Mouse (Mus musculus): ENCODE measurements around the gene Pigs. TPM values are rescaled to one million over a fixed set of nuclear protein-coding genes. Genes with fewer than 3 reads are reported as not detected.

Pigs gene
- polyA plus RNA-seq, 1 experiment from 2014 or later = 33.1 TPM

DNA sequence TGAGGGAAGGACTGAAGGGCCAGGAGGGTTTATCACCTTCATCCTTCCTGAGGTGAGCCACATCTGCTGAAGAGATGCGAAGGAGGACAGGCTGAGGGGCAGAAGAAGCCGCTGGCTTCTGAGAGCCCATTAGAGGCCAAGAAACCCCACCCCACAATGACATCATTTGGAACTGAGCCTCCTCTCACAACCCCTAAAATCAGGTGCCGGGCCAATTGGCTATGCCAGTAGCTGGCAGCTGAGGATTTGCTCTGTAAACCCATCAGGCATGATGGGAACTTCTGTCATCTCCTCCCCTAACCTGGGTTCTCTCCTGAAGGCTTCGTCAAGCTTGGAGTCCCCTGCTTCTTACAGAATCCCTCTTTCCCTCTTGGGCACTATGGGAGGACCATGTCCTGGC is 52.1 kb downstream of the Pigs start:
- no peak for ATAC-seq
- no peak overlapping the region for H3K9ac ChIP-seq (replicated peaks)
- no peak for TF ChIP-seq CTCF (IDR thresholded peaks at IDR 0.05; ENCODE audit: low read depth)
- no peak for TF ChIP-seq EP300 (IDR thresholded peaks at IDR 0.05; ENCODE audit: low read depth)

DNA sequence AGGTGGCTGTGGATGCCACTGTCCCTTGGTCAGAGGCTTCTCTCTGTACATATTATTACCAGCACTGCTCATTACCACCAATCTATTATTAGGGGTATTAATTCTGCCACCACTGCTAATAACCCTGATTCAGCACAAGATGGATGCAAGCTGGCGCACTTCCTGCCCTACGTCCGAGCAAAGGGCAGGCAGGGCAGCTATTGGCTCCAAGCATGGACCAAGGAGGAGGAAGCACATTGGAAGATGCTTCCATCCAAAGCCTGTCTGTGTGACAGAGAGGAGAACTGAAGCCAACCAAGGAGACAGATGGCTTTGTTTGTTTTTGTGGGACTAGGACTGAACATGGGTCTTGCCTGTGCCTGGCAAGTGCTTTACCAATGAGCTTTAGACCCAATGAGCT is 52.8 kb downstream of the Pigs start:
- H3K27me3 ChIP-seq (ENCODE audit: insufficient read depth, low read length) = 0 out of 2 replicates have a peak, but pooled peaks cover 5% of the 10 kb centered on the region
- no peak for DNase-seq
- no peaks in the 10 kb centered on the region for H3K9me3 ChIP-seq (ENCODE audit: low read length)
- no peak for TF ChIP-seq EP300 (IDR thresholded peaks at IDR 0.05; ENCODE audit: low read depth)
- H3K4me3 ChIP-seq (ENCODE audit: low read depth, low read length) = no peak overlapping the region
- WGBS (ENCODE audit: insufficient replicate concordance) = 75% methylated on average over 3 of the region's 3 CpGs
- H3K4me1 ChIP-seq (ENCODE audit: insufficient read depth) = no peaks in the 10 kb centered on the region; the same call in 1 of the 2 replicates
- no peak overlapping the region for H3K9ac ChIP-seq (replicated peaks)
- H3K4me2 ChIP-seq (ENCODE audit: low read depth, low read length) = no peak overlapping the region
- no peaks in the 10 kb centered on the region for H3K36me3 ChIP-seq (replicated peaks; ENCODE audit: insufficient read depth, low read length)
- ATAC-seq = no peak
- H3K27ac ChIP-seq (ENCODE audit: low read depth) = no peak overlapping the region

More for the DNA sequence above, 52.1 kb downstream of the Pigs start:
- H3K4me3 ChIP-seq (ENCODE audit: low read depth, low read length) = no peak overlapping the region
- no peak overlapping the region for H3K27ac ChIP-seq (ENCODE audit: low read depth)
- H3K27me3 ChIP-seq (ENCODE audit: insufficient read depth, low read length) = 0 out of 2 replicates have a peak, but pooled peaks cover 5% of the 10 kb centered on the region
- no peaks in the 10 kb centered on the region; the same call in 1 of the 2 replicates for H3K4me1 ChIP-seq (ENCODE audit: insufficient read depth)
- no peak overlapping the region for H3K4me2 ChIP-seq (ENCODE audit: low read depth, low read length)
- WGBS (ENCODE audit: insufficient replicate concordance) = 70% methylated on average over 4 of the region's 4 CpGs
- DNase-seq = no peak
- H3K36me3 ChIP-seq (replicated peaks; ENCODE audit: insufficient read depth, low read length) = no peaks in the 10 kb centered on the region
- no peaks in the 10 kb centered on the region for H3K9me3 ChIP-seq (ENCODE audit: low read length)

DNA sequence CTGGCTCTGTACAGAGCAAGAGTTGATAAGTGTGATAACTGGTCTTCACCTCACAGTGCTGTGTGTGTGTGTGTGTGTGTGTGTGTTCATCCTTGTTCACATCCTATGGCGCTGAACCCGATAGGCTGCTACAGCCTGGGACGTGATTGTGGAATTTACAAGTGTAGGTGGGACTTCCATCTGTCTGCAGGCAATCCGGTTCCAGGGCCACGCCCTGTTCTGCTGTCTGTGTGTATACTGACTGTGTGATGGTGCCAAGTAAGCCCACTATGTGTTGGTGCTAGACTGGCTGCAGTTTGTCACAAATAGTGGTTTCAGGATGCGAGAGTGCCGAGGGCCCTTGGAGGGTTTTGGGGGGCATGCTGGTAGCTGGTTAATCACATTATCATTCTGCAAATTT is 54.1 kb downstream of the Pigs start:
- TF ChIP-seq EP300 (IDR thresholded peaks at IDR 0.05; ENCODE audit: low read depth) = no peak
- no peak for TF ChIP-seq CTCF (IDR thresholded peaks at IDR 0.05; ENCODE audit: low read depth)
- ATAC-seq = no peak
- Histone ChIP-seq H3K4me3 (ENCODE audit: low read depth, low read length) (no peak overlapping the region), H3K4me1 (ENCODE audit: insufficient read depth) (no peaks in the 10 kb centered on the region), H3K36me3 (replicated peaks; ENCODE audit: insufficient read depth, low read length) (no peaks in the 10 kb centered on the region), H3K27me3 (ENCODE audit: insufficient read depth, low read length) (0 out of 2 replicates have a peak, but pooled peaks cover 5% of the 10 kb centered on the region), H3K4me2 (ENCODE audit: low read depth, low read length) (no peak overlapping the region), H3K9me3 (ENCODE audit: low read length) (no peaks in the 10 kb centered on the region), H3K9ac (replicated peaks) (no peak overlapping the region), H3K27ac (ENCODE audit: low read depth) (no peak overlapping the region)
- no peak for DNase-seq
- WGBS (ENCODE audit: insufficient replicate concordance) = 80% methylated on average over 7 of the region's 7 CpGs

DNA sequence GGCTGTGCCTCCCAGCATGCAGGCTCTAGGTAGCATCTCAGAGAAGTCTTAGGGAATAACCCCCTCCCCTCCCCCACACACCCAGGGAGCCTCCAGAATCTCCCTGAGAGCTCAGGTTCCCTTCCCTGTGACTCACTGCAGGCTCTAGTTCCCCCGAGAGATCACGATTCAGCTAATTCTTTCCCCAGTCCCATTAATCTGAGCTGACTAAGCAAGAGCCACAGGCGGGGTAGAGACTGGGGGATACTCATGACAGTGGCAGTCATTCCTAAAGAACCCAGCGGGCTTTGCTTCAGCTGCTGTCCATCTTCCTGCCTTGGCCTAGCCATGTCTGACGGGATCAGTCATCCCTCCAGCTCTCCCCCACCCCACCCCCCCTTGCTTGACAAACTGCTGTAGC is 54.5 kb downstream of the Pigs start:
- H3K27me3 ChIP-seq (ENCODE audit: insufficient read depth, low read length) = 0 out of 2 replicates have a peak, but pooled peaks cover 5% of the 10 kb centered on the region
- ATAC-seq = no peak
- no peak for DNase-seq
- no peaks in the 10 kb centered on the region for H3K36me3 ChIP-seq (replicated peaks; ENCODE audit: insufficient read depth, low read length)
- no peak overlapping the region for H3K27ac ChIP-seq (ENCODE audit: low read depth)
- 61% methylated on average over 5 of the region's 5 CpGs for WGBS (ENCODE audit: insufficient replicate concordance)
- no peaks in the 10 kb centered on the region for H3K9me3 ChIP-seq (ENCODE audit: low read length)
- H3K4me3 ChIP-seq (ENCODE audit: low read depth, low read length) = no peak overlapping the region
- H3K9ac ChIP-seq (replicated peaks) = no peak overlapping the region
- no peak overlapping the region for H3K4me2 ChIP-seq (ENCODE audit: low read depth, low read length)
- no peaks in the 10 kb centered on the region for H3K4me1 ChIP-seq (ENCODE audit: insufficient read depth)
- no peak for TF ChIP-seq CTCF (IDR thresholded peaks at IDR 0.05; ENCODE audit: low read depth)
- no peak for TF ChIP-seq EP300 (IDR thresholded peaks at IDR 0.05; ENCODE audit: low read depth)

DNA sequence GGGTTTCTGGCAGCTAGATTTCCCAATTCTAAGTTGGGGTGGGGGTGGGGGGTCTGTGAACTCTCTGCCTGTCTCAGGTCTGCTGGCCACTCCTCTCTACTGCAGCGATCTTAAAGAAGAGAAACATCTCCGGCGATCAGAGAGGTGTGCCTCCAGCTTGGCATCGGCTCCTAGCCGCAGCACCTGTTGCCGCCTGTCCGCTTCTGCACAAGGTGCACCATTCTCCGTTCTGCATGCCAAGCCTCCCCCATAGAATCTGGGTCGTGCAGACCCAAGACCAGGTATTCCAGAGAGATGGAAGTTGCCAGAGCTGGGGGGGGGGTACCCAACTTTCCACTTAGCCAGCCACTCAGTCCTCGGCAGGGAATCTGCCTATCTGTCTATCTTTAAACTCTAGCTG is 57.6 kb downstream of the Pigs start:
- Histone ChIP-seq H3K4me1 (ENCODE audit: insufficient read depth) (no peaks in the 10 kb centered on the region), H3K27ac (ENCODE audit: low read depth) (no peak overlapping the region), H3K4me2 (ENCODE audit: low read depth, low read length) (no peak overlapping the region), H3K9me3 (ENCODE audit: low read length) (no peaks in the 10 kb centered on the region), H3K27me3 (ENCODE audit: insufficient read depth, low read length) (no peaks in the 10 kb centered on the region), H3K9ac (replicated peaks) (no peak overlapping the region), H3K4me3 (ENCODE audit: low read depth, low read length) (no peak overlapping the region), H3K36me3 (replicated peaks; ENCODE audit: insufficient read depth, low read length) (no peaks in the 10 kb centered on the region)
- no peak for ATAC-seq
- WGBS (ENCODE audit: insufficient replicate concordance) = 83% methylated on average over 10 of the region's 10 CpGs
- DNase-seq = no peak
- TF ChIP-seq CTCF (IDR thresholded peaks at IDR 0.05; ENCODE audit: low read depth) = no peak
- TF ChIP-seq EP300 (IDR thresholded peaks at IDR 0.05; ENCODE audit: low read depth) = no peak

DNA sequence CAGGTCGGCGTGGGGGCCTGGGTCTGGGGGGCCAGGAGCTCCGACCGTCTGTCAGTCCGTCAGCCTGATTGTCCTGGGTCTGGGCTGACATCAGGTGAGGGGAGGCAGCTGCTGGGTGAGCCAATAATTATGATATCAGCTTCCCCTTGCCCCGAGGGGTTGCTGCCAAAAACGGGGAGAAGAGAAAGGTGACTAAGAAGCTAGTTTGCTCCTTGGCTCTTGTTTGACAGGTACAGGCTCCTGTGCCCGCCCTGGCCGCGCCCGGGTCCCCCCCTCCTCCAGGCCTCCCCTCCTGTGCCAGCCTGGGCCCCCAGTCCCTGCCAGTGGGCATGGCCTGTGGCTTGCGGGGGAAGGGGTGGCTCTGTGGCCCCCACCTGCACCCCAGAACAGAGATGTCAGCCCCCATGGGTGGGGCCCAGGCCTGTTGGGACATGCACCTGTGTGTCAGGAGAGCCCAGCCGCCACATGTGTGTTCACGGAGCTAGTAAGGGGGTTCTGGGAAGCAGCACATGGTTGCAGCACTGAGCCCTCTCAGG is 58.4 kb downstream of the Pigs start, which contains the start of gene Foxn1:
Gene Foxn1, minus strand, starts transcription at position 51 of the 536 bp plus-strand sequence.
- H3K4me1 ChIP-seq (ENCODE audit: insufficient read depth) = no peaks in the 10 kb centered on the region
- no peaks in the 10 kb centered on the region for H3K9me3 ChIP-seq (ENCODE audit: low read length)
- no peak within 1 kb of the TSS for H3K27ac ChIP-seq (ENCODE audit: low read depth)
- DNase-seq (no peak), ATAC-seq (no peak)
- TF ChIP-seq EP300 (IDR thresholded peaks at IDR 0.05; ENCODE audit: low read depth) (no peak), CTCF (IDR thresholded peaks at IDR 0.05; ENCODE audit: low read depth) (no peak)
- no peak within 1 kb of the TSS for H3K4me2 ChIP-seq (ENCODE audit: low read depth, low read length)
- no peak within 1 kb of the TSS for H3K4me3 ChIP-seq (ENCODE audit: low read depth, low read length)
- H3K36me3 ChIP-seq (replicated peaks; ENCODE audit: insufficient read depth, low read length) = no peaks in the 10 kb centered on the region
- no peak within 1 kb of the TSS for H3K9ac ChIP-seq (replicated peaks)
- no peaks in the 10 kb centered on the region for H3K27me3 ChIP-seq (ENCODE audit: insufficient read depth, low read length)
- 86% methylated on average over 14 of the region's 14 CpGs for WGBS (ENCODE audit: insufficient replicate concordance)

Other genes with a start within 250 kb of the Pigs start
- 9.3 and 10.6 TPM in 2 replicates for gene Eral1, start 248.0 kb upstream of the Pigs start, polyA plus RNA-seq (2015; fragmentation: Nextera tagmentation; extraction: Ambion mirVana)
- 5.9 and 7.5 TPM in 2 replicates for gene Fam222b, start 233.8 kb upstream of the Pigs start, polyA plus RNA-seq (2015; fragmentation: Nextera tagmentation; extraction: Ambion mirVana)
- gene Traf4, start 162.8 kb upstream of the Pigs start, polyA plus RNA-seq (2015; fragmentation: Nextera tagmentation; extraction: Ambion mirVana) = 15.3 and 18.9 TPM in 2 replicates
- 4.9 and 5.4 TPM in 2 replicates for gene Nek8, start 151.7 kb upstream of the Pigs start, polyA plus RNA-seq (2015; fragmentation: Nextera tagmentation; extraction: Ambion mirVana)
- gene Tlcd1, start 151.7 kb upstream of the Pigs start, polyA plus RNA-seq (2015; fragmentation: Nextera tagmentation; extraction: Ambion mirVana) = 38.2 and 40.3 TPM in 2 replicates
- gene Rpl23a, start 144.8 kb upstream of the Pigs start, polyA plus RNA-seq (2015; fragmentation: Nextera tagmentation; extraction: Ambion mirVana) = 732 and 758 TPM in 2 replicates
- 26.6 and 28.9 TPM in 2 replicates for gene Rab34, start 140.0 kb upstream of the Pigs start, polyA plus RNA-seq (2015; fragmentation: Nextera tagmentation; extraction: Ambion mirVana)
- 0.84 and 1.00 TPM in 2 replicates for gene Proca1, start 135.0 kb upstream of the Pigs start, polyA plus RNA-seq (2015; fragmentation: Nextera tagmentation; extraction: Ambion mirVana)
- 35.3 and 35.8 TPM in 2 replicates for gene Sdf2, start 82.7 kb upstream of the Pigs start, polyA plus RNA-seq (2015; fragmentation: Nextera tagmentation; extraction: Ambion mirVana)
- 4.7 and 5.5 TPM in 2 replicates for gene Supt6, start 82.4 kb upstream of the Pigs start, polyA plus RNA-seq (2015; fragmentation: Nextera tagmentation; extraction: Ambion mirVana)
- gene 2610507B11Rik, start 66.7 kb upstream of the Pigs start, polyA plus RNA-seq (2015; fragmentation: Nextera tagmentation; extraction: Ambion mirVana) = 29.6 and 32.7 TPM in 2 replicates
- 0.07 TPM in 1 of 2 replicates, not detected in the other for gene BC030499, start 37.6 kb upstream of the Pigs start, polyA plus RNA-seq (2015; fragmentation: Nextera tagmentation; extraction: Ambion mirVana)
- 9.8 and 11.4 TPM in 2 replicates for gene Spag5, start 26.9 kb upstream of the Pigs start, polyA plus RNA-seq (2015; fragmentation: Nextera tagmentation; extraction: Ambion mirVana)
- gene Aldoc, start 5.4 kb upstream of the Pigs start, polyA plus RNA-seq (2015; fragmentation: Nextera tagmentation; extraction: Ambion mirVana) = 12.1 and 15.4 TPM in 2 replicates
- gene Unc119, start 15.1 kb downstream of the Pigs start, polyA plus RNA-seq (2015; fragmentation: Nextera tagmentation; extraction: Ambion mirVana) = 63.7 and 77.0 TPM in 2 replicates
- not detected in 2 replicates for gene Foxn1, start 58.1 kb downstream of the Pigs start, polyA plus RNA-seq (2015; fragmentation: Nextera tagmentation; extraction: Ambion mirVana)
- 0.07 and 0.08 TPM in 2 replicates for gene Slc13a2, start 93.8 kb downstream of the Pigs start, polyA plus RNA-seq (2015; fragmentation: Nextera tagmentation; extraction: Ambion mirVana)
- gene Slc46a1, start 137.3 kb downstream of the Pigs start, polyA plus RNA-seq (2015; fragmentation: Nextera tagmentation; extraction: Ambion mirVana) = 20.5 and 22.3 TPM in 2 replicates
- gene Sarm1, start 169.3 kb downstream of the Pigs start, polyA plus RNA-seq (2015; fragmentation: Nextera tagmentation; extraction: Ambion mirVana) = 0.14 and 0.21 TPM in 2 replicates
- 2,013 and 2,040 TPM in 2 replicates for gene Vtn, start 170.7 kb downstream of the Pigs start, polyA plus RNA-seq (2015; fragmentation: Nextera tagmentation; extraction: Ambion mirVana)
- gene Sebox, start 175.0 kb downstream of the Pigs start, polyA plus RNA-seq (2015; fragmentation: Nextera tagmentation; extraction: Ambion mirVana) = 0.11 and 0.16 TPM in 2 replicates
- gene Tmem199, start 183.8 kb downstream of the Pigs start, polyA plus RNA-seq (2015; fragmentation: Nextera tagmentation; extraction: Ambion mirVana) = 21.1 TPM in 2 replicates
- gene Poldip2, start 183.8 kb downstream of the Pigs start, polyA plus RNA-seq (2015; fragmentation: Nextera tagmentation; extraction: Ambion mirVana) = 94.2 and 96.6 TPM in 2 replicates
- 12.9 and 13.1 TPM in 2 replicates for gene Tnfaip1, start 207.9 kb downstream of the Pigs start, polyA plus RNA-seq (2015; fragmentation: Nextera tagmentation; extraction: Ambion mirVana)
- gene Ift20, start 207.9 kb downstream of the Pigs start, polyA plus RNA-seq (2015; fragmentation: Nextera tagmentation; extraction: Ambion mirVana) = 82.3 and 85.1 TPM in 2 replicates
- gene Tmem97, start 222.4 kb downstream of the Pigs start, polyA plus RNA-seq (2015; fragmentation: Nextera tagmentation; extraction: Ambion mirVana) = 79.2 and 81.5 TPM in 2 replicates

All from liver, postnatal 0 days (tissue).